Mouse (Mus musculus): ENCODE results near the gene Acbd6. TPM values are rescaled to one million over a fixed set of nuclear protein-coding genes. Genes with fewer than 3 reads are reported as not detected.

Acbd6 gene
- total RNA-seq, 2 experiments from 2014 or later = 59.2 to 59.5 TPM

GRCm38 (mm10) chr1:155650121-155650846 lies 92.4 kb downstream of the Acbd6 start:
- peak in 1 of 2 experiments; percentile 6 for DNase-seq

GRCm38 (mm10) chr1:155654961-155655360 lies 97.0 kb downstream of the Acbd6 start:
- DNase-seq = no peak

- DNase-seq = no peak
Observed at GRCm38 (mm10) chr1:155656321-155656720, 98.4 kb downstream of the Acbd6 start.

- DNase-seq = no peak
Observed at GRCm38 (mm10) chr1:155663994-155664393, 106.1 kb downstream of the Acbd6 start.

- DNase-seq = no peak
Observed at GRCm38 (mm10) chr1:155675570-155675969, 117.7 kb downstream of the Acbd6 start.

- DNase-seq = no peak
Observed at GRCm38 (mm10) chr1:155681116-155681799, 123.3 kb downstream of the Acbd6 start.

GRCm38 (mm10) chr1:155686816-155687215 lies 128.9 kb downstream of the Acbd6 start:
- DNase-seq = no peak

- DNase-seq = no peak
Observed at GRCm38 (mm10) chr1:155689141-155689540, 131.2 kb downstream of the Acbd6 start.

GRCm38 (mm10) chr1:155689558-155689957 lies 131.6 kb downstream of the Acbd6 start:
- no peak for DNase-seq

GRCm38 (mm10) chr1:155692230-155692629 lies 134.3 kb downstream of the Acbd6 start:
- DNase-seq = no peak

GRCm38 (mm10) chr1:155693026-155693425 lies 135.1 kb downstream of the Acbd6 start:
- DNase-seq = no peak

GRCm38 (mm10) chr1:155693443-155693842 lies 135.5 kb downstream of the Acbd6 start:
- no peak for DNase-seq

GRCm38 (mm10) chr1:155698373-155699159 lies 140.6 kb downstream of the Acbd6 start:
- DNase-seq = no peak

GRCm38 (mm10) chr1:155700886-155701285 lies 143.0 kb downstream of the Acbd6 start:
- peak; percentile 24 to 34 for DNase-seq

- DNase-seq = no peak
Observed at GRCm38 (mm10) chr1:155703191-155703680, 145.3 kb downstream of the Acbd6 start.

GRCm38 (mm10) chr1:155704182-155704581 lies 146.3 kb downstream of the Acbd6 start:
- DNase-seq = no peak

GRCm38 (mm10) chr1:155713306-155713705 lies 155.4 kb downstream of the Acbd6 start:
- DNase-seq = no peak

GRCm38 (mm10) chr1:155715366-155715765 lies 157.4 kb downstream of the Acbd6 start:
- DNase-seq = no peak

- DNase-seq = no peak
Observed at GRCm38 (mm10) chr1:155717301-155717700, 159.4 kb downstream of the Acbd6 start.

GRCm38 (mm10) chr1:155718851-155719250 lies 160.9 kb downstream of the Acbd6 start:
- no peak for DNase-seq

GRCm38 (mm10) chr1:155720006-155720405 lies 162.1 kb downstream of the Acbd6 start:
- DNase-seq = no peak

- DNase-seq = peak in 1 of 2 experiments; percentile 68
Observed at GRCm38 (mm10) chr1:155721443-155721842, 163.5 kb downstream of the Acbd6 start.

GRCm38 (mm10) chr1:155722185-155722584 lies 164.3 kb downstream of the Acbd6 start:
- peak in 1 of 2 experiments; percentile 22 for DNase-seq
